Mouse (Mus musculus) hindlimb bud, embryonic 11.5 days (tissue): ENCODE measurements at regions not wholly inside any gene's neighbourhood (a gene's known extent, or its start where the extent isn't known, plus 50 kb on each side); places are given as distances from the start of the nearest gene placed in this dataset.
A peak's percentile ranks its signal among the peaks of the same experiment; 100 is the strongest.
"Not testable (repeated sequence)": the region's sequence is repeated elsewhere in the genome, so short reads cannot be mapped to it uniquely, and the experiment has no call there.

Experiments used
- DNase-seq: peaks from one replicate; pipeline ENCODE4 v3.0.0-alpha.2; 2012; ENCODE audit warnings: low read depth, low spot score; ENCODE audit errors: extremely low spot score

DNA sequence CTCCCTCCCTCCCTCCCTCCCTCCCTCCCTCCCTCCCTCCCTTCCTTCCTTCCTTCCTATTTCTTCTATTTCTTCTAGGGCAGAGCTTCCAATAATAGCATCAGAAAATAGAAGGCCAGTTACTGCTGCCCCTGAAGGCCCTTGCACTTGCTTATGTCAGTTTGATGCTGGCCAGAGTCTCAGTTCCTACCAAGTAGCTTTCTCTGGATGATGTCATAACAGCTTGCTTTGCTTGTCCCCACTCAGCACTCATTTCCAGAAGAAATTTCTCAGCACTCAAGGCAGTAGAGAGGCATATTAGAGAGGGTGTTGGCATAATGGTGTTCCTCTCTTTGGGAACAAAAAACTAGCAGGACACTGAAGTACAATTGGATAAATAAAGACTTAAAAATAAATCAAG lies 811.6 kb upstream of the 4930444P10Rik start:
- DNase-seq, result no peak

DNA sequence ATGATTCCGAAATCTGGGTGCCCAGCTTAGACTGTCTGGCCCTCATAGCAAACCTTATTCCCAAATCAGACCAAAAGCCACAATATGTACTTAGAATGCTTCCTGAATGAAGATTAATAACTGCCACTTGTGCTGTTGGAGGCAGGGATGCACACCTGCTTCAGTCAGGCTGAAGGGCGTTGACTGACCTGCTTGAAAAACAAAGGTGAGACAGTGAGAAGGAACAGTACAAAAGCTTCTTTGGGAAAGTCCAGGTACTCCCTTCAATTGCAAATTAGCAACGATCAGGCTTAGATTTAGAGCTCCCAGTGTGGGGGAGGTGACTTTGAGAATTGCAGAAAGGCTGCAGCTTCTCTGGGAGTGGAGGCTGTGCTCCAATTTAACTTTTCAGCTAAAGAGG lies 775.3 kb upstream of the 4930444P10Rik start:
- not testable (repeated sequence) for DNase-seq

DNA sequence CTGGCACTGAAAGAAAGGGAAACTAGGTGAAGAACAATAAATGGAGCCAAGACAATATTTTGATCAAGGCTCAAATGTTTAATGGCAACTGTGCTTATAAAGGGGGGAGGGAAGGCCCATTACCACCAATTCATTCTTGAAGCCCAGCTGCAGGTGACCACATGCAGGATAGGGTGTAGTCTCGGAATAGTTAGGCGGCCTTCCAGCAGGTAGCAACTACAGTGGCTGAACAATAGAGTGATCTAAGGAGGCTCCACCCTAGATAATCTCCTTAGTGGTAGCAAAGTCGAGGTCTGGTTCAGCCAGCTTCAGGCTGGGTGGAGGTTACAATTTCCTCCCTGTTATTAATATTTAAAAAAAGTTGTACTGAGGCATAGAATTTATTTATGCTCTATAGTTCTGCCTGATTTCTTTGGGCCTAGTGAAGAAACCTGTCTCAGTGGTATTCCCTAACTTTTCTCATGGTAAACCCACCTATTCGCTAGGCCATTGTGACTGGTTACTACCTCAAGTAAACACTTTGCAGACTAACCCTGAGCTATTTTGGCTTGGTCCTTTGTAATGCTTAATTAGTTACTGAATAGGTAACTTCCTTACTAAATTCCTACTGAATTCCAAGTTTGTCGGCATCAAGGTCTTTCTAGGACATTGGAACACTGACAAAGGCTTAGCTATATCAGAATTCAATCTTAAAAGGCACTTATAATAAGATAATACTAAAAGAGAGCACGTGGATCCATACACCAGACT lies 774.1 kb upstream of the 4930444P10Rik start:
- DNase-seq, result not testable (repeated sequence)

DNA sequence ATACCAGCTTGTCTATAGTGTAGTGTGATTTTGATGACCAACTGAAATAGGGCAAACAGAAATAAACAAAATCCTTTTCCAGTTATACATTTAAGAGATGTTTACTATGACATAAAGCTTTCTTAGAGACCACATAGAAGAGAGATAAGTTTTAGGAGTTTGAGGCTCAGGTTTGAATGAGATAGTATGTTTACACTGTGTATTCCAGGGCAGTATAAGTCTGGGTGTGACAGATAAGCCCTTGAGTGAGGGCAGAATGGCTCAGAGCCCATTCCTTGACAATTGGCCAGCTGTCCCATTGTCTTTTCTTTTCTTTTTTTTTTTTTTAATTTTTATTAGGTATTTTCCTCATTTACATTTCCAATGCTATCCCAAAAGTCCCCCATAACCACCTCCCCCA lies 744.0 kb upstream of the 4930444P10Rik start:
- no peak for DNase-seq

DNA sequence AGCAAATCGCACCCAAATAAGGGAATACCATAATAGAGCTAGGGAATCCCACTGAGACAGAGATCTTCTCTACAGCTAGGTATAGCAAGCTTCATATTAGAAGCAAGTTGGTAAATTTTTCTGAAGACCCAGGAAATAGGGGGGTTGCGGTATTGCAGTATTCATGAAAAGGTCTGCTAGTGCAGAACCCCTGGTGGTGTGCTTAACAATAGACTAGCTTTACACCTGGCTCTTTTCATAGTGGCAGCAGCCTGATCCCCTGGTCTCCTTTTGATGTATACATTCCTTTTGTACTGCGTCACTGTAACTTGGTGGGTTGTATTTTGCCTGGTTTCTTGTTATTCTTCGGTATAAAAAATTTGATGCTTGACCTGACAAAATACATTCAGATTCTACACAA lies 731.6 kb upstream of the 4930444P10Rik start:
- not testable (repeated sequence) for DNase-seq

DNA sequence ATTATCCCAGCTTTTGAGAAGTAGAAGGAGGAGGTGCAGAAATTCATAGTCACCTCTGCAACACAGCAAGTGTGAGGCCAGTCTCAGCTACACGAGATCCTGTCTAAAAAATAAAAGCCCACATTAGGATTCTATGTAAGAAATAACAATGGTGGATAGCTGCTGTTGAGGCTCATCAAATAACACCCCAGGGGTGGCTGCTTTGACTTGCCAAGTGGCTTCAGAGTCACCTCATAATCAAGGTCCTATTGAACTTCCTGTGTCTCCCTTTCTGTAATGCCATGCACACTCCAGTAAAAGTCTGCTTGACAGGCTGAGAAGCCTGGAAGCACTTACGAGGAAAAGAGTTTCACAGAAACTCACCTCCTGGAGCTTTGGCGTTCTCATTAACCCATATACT lies 730.9 kb upstream of the 4930444P10Rik start:
- no peak for DNase-seq

DNA sequence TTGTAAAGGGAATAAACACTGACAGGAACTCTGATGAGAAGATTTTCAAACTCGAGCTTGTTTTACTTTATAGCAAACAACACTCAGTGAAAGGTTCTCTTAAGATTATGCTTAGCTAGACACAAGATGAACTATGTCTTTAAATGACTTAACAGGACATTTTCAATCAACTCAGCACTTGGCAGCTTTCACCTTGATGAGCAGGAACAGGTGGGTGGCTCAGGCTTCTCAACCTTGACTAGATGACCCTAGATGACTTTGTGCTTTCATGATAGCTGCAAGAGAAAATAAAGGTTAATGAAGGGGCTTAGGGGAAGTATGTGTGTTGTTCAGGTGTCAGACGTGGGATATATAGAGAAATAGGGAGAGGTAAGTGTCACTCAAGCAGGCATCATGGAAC lies 728.1 kb upstream of the 4930444P10Rik start:
- no peak for DNase-seq

DNA sequence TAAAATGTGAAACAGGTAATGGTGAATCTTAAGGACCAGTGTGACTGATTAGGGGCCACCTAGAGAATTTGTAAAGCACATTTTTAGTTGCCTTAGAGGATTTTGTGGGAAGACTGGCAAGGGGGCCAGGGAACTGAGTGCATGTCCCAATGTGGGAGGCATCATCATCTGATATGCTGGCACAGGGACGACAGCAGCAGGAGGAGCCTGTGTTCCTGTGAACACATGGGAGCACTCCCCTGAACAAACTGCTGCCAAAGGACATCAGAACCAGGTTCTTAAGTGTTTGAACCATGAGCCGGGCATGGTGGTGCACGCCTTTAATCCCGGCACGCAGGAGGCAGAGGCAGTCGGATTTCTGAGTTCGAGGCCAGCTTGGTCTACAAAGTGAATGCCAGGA lies 723.4 kb upstream of the 4930444P10Rik start:
- no peak for DNase-seq

DNA sequence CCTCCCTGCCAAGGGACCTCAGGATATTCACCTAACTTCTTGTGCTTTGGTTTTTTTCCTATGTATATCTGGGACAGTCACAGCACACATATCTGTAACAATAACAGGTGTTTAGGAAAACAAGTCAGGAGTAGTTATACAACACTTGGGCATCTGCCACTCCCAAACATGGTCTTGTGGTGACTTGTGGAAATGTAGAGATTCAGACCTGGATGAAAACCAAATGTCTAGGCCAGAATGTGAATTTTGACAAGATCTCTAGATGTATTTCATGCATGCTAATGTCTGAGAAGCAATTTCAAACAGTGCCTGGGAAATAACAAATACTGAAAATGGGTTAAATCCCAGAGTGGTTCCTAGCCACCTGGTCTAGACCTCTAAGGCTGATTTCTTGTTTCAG lies 722.6 kb upstream of the 4930444P10Rik start:
- no peak for DNase-seq

DNA sequence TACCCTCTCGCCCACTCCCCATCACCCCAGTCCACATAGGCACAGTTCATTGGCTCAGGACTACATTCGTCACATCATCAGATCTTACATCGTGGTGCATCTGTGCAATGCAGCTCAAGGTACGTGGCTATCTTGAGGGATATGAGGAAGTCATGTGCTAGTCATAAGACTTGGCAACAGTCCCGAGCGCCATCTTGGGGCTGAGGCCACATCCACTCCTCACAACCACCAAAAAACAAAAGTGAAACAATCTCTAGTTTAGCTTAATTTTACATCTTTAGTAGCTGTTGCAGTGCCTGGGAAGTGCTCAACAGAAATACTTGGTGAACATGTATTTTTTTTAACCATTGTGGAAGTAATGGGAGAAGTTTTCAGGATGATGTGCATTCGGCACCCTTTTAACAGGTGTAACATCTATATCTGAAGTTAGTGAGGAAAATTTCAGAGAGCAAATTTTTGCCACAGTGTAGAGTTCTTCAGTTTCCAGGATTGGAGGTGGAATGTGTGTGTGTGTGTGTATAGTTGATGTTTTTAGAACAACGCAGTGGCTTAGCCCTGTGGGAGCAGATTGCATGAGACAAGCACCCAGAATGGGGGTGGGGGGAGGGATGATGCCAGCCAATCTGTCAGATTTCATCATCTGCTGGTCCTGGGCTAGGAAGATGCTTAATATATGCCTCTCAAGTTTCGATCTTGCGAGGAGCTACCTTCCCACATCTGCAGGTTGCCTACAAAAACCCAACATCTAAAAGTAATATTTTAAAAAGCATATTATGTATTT lies 716.4 kb upstream of the 4930444P10Rik start:
- DNase-seq, result no peak

DNA sequence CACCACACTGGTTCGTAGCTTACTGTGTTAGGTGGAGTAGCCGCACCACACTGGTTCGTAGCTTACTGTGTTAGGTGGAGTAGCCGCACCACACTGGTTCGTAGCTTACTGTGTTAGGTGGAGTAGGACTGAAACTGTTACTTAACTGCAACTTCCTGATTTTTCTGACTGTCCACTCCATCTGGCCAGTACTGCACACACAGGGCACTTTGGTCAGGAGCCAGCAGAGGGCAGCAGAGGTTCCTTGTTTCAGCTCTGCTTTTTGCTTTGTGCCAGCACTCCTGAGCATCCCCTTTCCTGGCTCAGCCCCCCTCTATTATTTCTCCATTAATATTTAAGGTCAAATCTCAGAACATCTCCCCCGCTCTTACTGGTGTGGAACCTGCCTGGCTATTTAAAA lies 705.2 kb upstream of the 4930444P10Rik start:
- DNase-seq, result peak; percentile 28

DNA sequence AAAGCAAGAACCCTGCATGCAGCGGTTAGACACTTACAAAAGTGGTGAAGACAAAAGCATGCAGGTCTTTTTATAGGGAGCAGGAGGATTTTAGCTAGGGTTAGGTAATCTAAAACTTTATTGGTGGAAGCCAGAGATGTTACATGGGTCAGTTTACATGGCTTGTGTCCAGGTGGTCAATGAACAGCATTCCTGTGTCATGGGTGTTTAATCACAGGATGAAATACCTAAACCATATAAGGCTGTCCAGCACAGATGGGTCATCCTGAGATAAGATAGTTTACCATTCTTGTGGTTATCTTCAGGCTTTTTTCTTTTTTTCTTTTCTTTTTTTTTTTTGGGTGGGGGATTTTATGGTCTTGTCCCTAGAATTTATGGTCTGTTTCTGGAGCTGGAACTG lies 703.3 kb upstream of the 4930444P10Rik start:
- no peak for DNase-seq

DNA sequence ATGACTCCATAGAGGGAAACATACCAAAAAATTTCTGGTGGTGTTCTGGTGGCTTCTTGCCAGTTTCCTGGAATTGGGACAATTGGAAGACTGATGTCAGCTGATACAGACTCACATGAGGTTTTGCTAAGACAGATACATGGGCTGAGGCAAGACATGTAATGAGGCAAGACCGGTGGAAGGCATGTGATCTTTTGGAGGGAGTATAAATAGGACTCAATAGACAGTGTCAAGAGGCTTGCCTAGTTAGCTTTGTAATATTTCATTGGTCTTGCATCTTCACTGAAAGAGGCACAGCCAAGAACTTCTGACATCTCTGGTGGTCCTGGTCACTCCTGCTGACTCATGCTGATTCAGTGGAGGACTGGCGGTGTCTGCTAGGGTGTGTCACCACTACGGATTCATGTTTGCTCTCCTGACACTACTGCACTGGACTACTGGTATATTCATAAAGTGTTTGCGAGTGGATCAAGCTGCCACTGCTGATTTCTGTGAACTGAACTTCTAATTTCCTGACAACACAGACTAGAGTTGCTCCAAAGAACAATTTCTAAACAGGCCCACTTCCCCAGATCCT lies 697.7 kb upstream of the 4930444P10Rik start:
- DNase-seq, result no peak

DNA sequence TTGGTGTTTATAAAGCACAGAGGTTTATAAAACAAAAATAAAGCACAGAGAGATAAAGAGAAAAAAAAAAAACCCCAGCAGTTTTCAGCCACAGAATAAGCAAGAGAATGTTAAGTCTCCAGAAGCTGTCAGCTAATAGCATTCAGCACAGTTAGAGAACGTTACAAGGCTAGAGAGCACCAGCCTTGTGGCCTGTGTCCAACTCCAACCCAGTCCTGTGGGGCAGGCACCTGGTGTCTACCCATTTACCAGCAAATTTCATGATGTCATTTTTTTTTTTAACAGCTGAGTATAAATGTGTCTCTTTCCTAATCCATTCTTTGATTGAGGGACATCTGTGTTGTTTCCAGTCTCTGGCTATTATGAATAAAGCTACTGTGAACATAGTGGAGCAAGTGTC lies 686.7 kb upstream of the 4930444P10Rik start:
- DNase-seq, result no peak

DNA sequence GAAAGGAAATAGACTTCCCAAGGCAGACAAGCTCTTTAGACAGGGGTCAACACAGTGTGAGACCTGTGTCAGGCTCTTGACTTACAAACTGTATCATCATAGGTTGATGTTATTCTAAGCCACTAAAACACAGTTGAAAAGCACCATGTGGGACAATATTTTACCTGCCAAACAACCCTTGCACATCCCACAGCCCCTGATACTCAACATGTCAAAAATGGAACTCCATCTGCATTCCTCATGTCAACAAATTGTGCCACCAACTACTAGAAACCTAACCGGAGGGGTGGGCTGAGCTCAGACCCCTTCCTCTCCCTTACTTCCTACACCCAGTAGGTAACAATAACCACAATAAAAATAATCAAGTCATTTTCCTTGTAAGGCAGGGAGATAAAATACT lies 667.8 kb upstream of the 4930444P10Rik start:
- no peak for DNase-seq
